Mouse (Mus musculus): ENCODE data around the gene Tcea2.

GRCm38 (mm10) chr2:181721200-181721599 is 41.1 kb downstream of the Tcea2 start:
- TF ChIP-seq POLR2A (IDR thresholded peaks at IDR 0.05; ENCODE audit: low read depth, low read length) (no peak), CTCF (IDR thresholded peaks at IDR 0.05; ENCODE audit: extremely low read depth, insufficient read length, insufficient replicate concordance, low read depth, low read length) (no peak)

Data from small intestine, adult 2 months (tissue).